Mouse (Mus musculus) kidney, embryonic 16.5 days (tissue): ENCODE data around the gene Coq5. TPM values are rescaled to one million over a fixed set of nuclear protein-coding genes. Genes with fewer than 3 reads are reported as not detected.

Experiments used
- ATAC-seq: fragments of 200-750 bp; cut with Nextera tagmentation; 2 replicates; pipeline ENCODE4 v1.8.0; 2017; ENCODE audit warnings: moderate TSS enrichment; ENCODE audit not compliant: low FRiP score, low TSS enrichment
- H3K27ac ChIP-seq: fragments of 300-500 bp; sonication (generic); 2 replicates; pipeline ENCODE4 v1.5.1; 2014; ENCODE audit warnings: low read length
- H3K27me3 ChIP-seq: fragments of 300-500 bp; sonication (generic); 2 replicates; pipeline ENCODE4 v1.6.1; 2014; ENCODE audit warnings: low read length, control low read depth, mixed read lengths; ENCODE audit not compliant: insufficient read depth
- H3K36me3 ChIP-seq: fragments of 300-500 bp; sonication (generic); 2 replicates; pipeline ENCODE4 v1.6.1; 2014; ENCODE audit warnings: low read length, control low read depth, mixed read lengths; ENCODE audit not compliant: insufficient read depth
- H3K4me1 ChIP-seq: fragments of 300-500 bp; sonication (generic); 2 replicates; pipeline ENCODE4 v1.6.1; 2014; ENCODE audit warnings: low read length, control low read depth, mixed read lengths; ENCODE audit not compliant: insufficient read depth
- H3K4me2 ChIP-seq: fragments of 300-500 bp; sonication (generic); replicated peaks from 2 replicates; pipeline ENCODE4 v1.6.1; 2014; ENCODE audit warnings: low read depth, low read length
- H3K4me3 ChIP-seq: fragments of 300-500 bp; sonication (generic); 2 replicates; pipeline ENCODE4 v1.5.1; 2014; ENCODE audit warnings: mild to moderate bottlenecking, low read length
- H3K9ac ChIP-seq: fragments of 300-500 bp; sonication (generic); replicated peaks from 2 replicates; pipeline ENCODE4 v1.6.1; 2014; ENCODE audit warnings: low read length
- H3K9me3 ChIP-seq: fragments of 300-500 bp; sonication (generic); 2 replicates; pipeline ENCODE4 v1.6.1; 2016; ENCODE audit warnings: low read length, control low read depth
- whole genome bisulfite sequencing: fragments of 180-500 bp; shearing (Covaris S2); extraction: QIAGEN DNeasy Blood & Tissue Kit; methylation state at CpG from one replicate; pipeline ENCODE4 v1.1.7; 2014; 5-methylcytosine and 5-hydroxymethylcytosine counted together
- polyA plus RNA-seq: library from polyadenylated mRNA; unstranded; fragments of >200 nt; fragmentation: Nextera tagmentation; extraction: Ambion mirVana; gene quantifications from 2 replicates; pipeline ENCODE4 v1.2.1, GENCODE M21; 2015

Gene Coq5
- polyA plus RNA-seq, 1 experiment from 2014 or later: 55.8 TPM

- Histone ChIP-seq H3K9ac (peak overlapping the region; percentile 64), H3K4me1 (peaks cover 32% of the 10 kb centered on the region), H3K4me3 (peak overlapping the region; percentile 49), H3K27ac (peak overlapping the region; percentile 91), H3K4me2 (peak overlapping the region; percentile 82), H3K36me3 (no peaks in the 10 kb centered on the region), H3K27me3 (no peaks in the 10 kb centered on the region), H3K9me3 (no peaks in the 10 kb centered on the region)
- WGBS: under 1% methylated on average over 22 of the region's 22 CpGs
- peak; percentile 86 for ATAC-seq
Measured at GRCm38 (mm10) chr5:115319004-115319940, 39.8 kb downstream of the Coq5 start.

- ATAC-seq: peak; percentile 40; the same call in 1 of the 2 replicates
- 25% methylated on average over 11 of the region's 11 CpGs for WGBS
- H3K36me3 ChIP-seq: peaks cover 16% of the 10 kb centered on the region
- H3K4me1 ChIP-seq: peaks cover 25% of the 10 kb centered on the region
- peak overlapping the region; percentile 81 for H3K4me2 ChIP-seq
- H3K27me3 ChIP-seq: no peaks in the 10 kb centered on the region
- peak overlapping the region; percentile 82 for H3K4me3 ChIP-seq
- no peaks in the 10 kb centered on the region for H3K9me3 ChIP-seq
- peak overlapping the region; percentile 69 for H3K27ac ChIP-seq
- H3K9ac ChIP-seq: peak overlapping the region; percentile 96
Measured at GRCm38 (mm10) chr5:115326256-115326831, 46.9 kb downstream of the Coq5 start.

GRCm38 (mm10) chr5:115326875-115327609 is 47.6 kb downstream of the Coq5 start, which contains the start of gene Srsf9:
Gene Srsf9, plus strand, starts transcription at chr5:115327177.
- H3K4me2 ChIP-seq: peak within 1 kb of the TSS; percentile 81
- H3K27ac ChIP-seq: peak within 1 kb of the TSS; percentile 93
- peak within 1 kb of the TSS; percentile 82 for H3K4me3 ChIP-seq
- peak within 1 kb of the TSS; percentile 96 for H3K9ac ChIP-seq
- peaks cover 23% of the 10 kb centered on the region for H3K36me3 ChIP-seq
- WGBS: under 1% methylated on average over 81 of the region's 97 CpGs
- no peaks in the 10 kb centered on the region for H3K27me3 ChIP-seq
- H3K9me3 ChIP-seq: no peaks in the 10 kb centered on the region
- H3K4me1 ChIP-seq: peaks cover 25% of the 10 kb centered on the region
- peak; percentile 95 for ATAC-seq

- H3K9ac ChIP-seq: peak overlapping the region; percentile 96
- peaks cover 25% of the 10 kb centered on the region for H3K4me1 ChIP-seq
- under 1% methylated on average over 52 of the region's 55 CpGs for WGBS
- ATAC-seq: peak; percentile 26; the same call in 1 of the 2 replicates
- H3K27me3 ChIP-seq: no peaks in the 10 kb centered on the region
- peak overlapping the region; percentile 82 for H3K4me3 ChIP-seq
- peak overlapping the region; percentile 93 for H3K27ac ChIP-seq
- H3K9me3 ChIP-seq: no peaks in the 10 kb centered on the region
- peak overlapping the region; percentile 81 for H3K4me2 ChIP-seq
- peaks cover 31% of the 10 kb centered on the region for H3K36me3 ChIP-seq
Measured at GRCm38 (mm10) chr5:115327610-115328548, 48.4 kb downstream of the Coq5 start.

GRCm38 (mm10) chr5:115330955-115331354 is 51.5 kb downstream of the Coq5 start:
- 86% methylated on average over 9 of the region's 9 CpGs for WGBS
- H3K9me3 ChIP-seq: no peaks in the 10 kb centered on the region
- peaks cover 22% of the 10 kb centered on the region for H3K4me1 ChIP-seq
- peaks cover 58% of the 10 kb centered on the region for H3K36me3 ChIP-seq
- H3K4me2 ChIP-seq: no peak overlapping the region
- no peak overlapping the region for H3K4me3 ChIP-seq
- no peak for ATAC-seq
- no peak overlapping the region for H3K27ac ChIP-seq
- H3K27me3 ChIP-seq: no peaks in the 10 kb centered on the region
- H3K9ac ChIP-seq: no peak overlapping the region

GRCm38 (mm10) chr5:115333626-115334025 is 54.2 kb downstream of the Coq5 start:
- peaks cover 64% of the 10 kb centered on the region for H3K36me3 ChIP-seq
- no peak for ATAC-seq
- no peak overlapping the region for H3K9ac ChIP-seq
- no peak overlapping the region for H3K4me2 ChIP-seq
- no peaks in the 10 kb centered on the region for H3K27me3 ChIP-seq
- no peak overlapping the region for H3K4me3 ChIP-seq
- no peak overlapping the region for H3K27ac ChIP-seq
- peaks cover 13% of the 10 kb centered on the region for H3K4me1 ChIP-seq
- H3K9me3 ChIP-seq: no peaks in the 10 kb centered on the region
- WGBS: 91% methylated on average over 3 of the region's 3 CpGs

- Histone ChIP-seq H3K9me3 (no peaks in the 10 kb centered on the region), H3K27me3 (no peaks in the 10 kb centered on the region), H3K27ac (no peak overlapping the region), H3K4me2 (peak overlapping the region; percentile 77), H3K36me3 (peaks cover 41% of the 10 kb centered on the region), H3K4me3 (peak overlapping the region; percentile 93), H3K9ac (peak overlapping the region; percentile 91; the same call in 1 of the 2 replicates), H3K4me1 (peaks cover 13% of the 10 kb centered on the region)
- no peak for ATAC-seq
- WGBS: 24% methylated on average over 7 of the region's 7 CpGs
Measured at GRCm38 (mm10) chr5:115340007-115340406, 60.5 kb downstream of the Coq5 start.

- Histone ChIP-seq H3K9ac (peak within 1 kb of the TSS; percentile 91), H3K4me3 (peak within 1 kb of the TSS; percentile 93), H3K36me3 (peaks cover 41% of the 10 kb centered on the region), H3K4me1 (peaks cover 13% of the 10 kb centered on the region), H3K9me3 (no peaks in the 10 kb centered on the region), H3K4me2 (peak within 1 kb of the TSS; percentile 77), H3K27me3 (no peaks in the 10 kb centered on the region), H3K27ac (peak within 1 kb of the TSS; percentile 88)
- WGBS: under 1% methylated on average over 62 of the region's 62 CpGs
- peak; percentile 91 for ATAC-seq
Measured at GRCm38 (mm10) chr5:115340577-115341313, 61.3 kb downstream of the Coq5 start, which contains the start of the genes Gatc and Triap1. Gene Gatc, minus strand, starts transcription at chr5:115341178. Gene Triap1, plus strand, starts transcription at chr5:115341225.
